Mouse (Mus musculus) c-Kit-positive CD71-positive TER-119-negative erythroid progenitor cells, embryonic 14.5 days (primary cell): ENCODE results near the gene Phpt1.
"Not testable (repeated sequence)": the region's sequence is repeated elsewhere in the genome, so short reads cannot be mapped to it uniquely, and the experiment has no call there.

ENCODE experiments used
- DNase-seq: peaks from one replicate; pipeline ENCODE4 v3.0.0-alpha.2; 2013; ENCODE audit warnings: low read depth

The Phpt1 gene

DNA sequence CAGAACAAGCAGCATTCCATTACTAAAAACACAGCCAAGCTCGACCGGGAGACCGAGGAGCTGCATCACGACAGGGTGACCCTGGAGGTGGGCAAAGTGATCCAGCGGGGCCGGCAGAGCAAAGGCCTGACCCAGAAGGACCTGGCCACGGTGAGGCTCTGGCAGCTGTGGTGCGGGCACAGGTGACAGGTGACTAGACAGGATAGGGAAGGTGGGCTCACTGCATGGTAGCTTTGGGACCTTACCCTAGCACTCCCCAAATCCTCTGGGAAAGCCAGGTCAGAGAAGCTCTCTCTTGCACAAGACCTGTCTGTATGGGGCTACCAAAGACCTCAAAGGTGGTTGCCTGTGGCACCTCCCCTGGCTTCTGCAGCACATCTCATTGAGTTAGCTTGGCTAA lies 14.5 kb downstream of the Phpt1 start:
- DNase-seq: no peak

DNA sequence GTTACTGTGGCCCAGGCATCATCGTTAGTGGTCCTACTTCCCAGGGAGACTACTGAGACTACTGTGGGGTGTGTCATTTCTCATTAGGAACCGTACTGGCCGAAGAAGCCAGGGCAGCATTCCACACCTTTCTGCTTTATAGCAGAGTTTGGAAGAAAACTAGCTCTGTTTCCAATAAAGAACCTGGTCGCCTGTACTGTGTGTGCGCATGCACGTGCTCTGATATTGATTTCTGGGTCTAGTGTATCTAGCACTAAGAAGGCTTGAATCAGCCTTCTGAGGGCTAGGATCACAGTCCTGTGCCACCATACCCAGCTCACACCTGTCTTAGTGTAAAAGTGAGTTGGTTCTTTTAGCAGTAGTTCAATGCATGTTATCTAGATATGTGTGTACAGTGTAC lies 16.2 kb downstream of the Phpt1 start:
- DNase-seq: no peak

DNA sequence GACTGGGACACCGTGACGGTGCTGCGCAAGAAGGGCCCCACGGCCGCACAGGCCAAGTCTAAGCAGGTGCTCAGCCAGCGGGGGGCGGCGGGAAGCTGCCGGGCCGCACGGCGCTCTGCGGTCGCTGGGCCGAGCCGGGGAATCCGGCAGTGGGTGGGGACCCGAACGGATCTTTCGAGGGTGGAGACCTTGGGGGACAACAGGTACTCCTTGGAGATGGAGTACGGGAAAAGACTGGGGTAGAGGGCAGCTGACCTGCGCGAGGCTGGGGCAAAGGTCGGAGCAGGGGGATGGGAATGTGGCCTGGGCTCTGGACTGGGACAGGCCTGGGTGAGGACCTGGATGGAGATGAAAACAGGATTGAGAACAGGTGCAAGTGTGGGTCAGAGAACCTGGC lies 17.1 kb downstream of the Phpt1 start:
- no peak for DNase-seq

DNA sequence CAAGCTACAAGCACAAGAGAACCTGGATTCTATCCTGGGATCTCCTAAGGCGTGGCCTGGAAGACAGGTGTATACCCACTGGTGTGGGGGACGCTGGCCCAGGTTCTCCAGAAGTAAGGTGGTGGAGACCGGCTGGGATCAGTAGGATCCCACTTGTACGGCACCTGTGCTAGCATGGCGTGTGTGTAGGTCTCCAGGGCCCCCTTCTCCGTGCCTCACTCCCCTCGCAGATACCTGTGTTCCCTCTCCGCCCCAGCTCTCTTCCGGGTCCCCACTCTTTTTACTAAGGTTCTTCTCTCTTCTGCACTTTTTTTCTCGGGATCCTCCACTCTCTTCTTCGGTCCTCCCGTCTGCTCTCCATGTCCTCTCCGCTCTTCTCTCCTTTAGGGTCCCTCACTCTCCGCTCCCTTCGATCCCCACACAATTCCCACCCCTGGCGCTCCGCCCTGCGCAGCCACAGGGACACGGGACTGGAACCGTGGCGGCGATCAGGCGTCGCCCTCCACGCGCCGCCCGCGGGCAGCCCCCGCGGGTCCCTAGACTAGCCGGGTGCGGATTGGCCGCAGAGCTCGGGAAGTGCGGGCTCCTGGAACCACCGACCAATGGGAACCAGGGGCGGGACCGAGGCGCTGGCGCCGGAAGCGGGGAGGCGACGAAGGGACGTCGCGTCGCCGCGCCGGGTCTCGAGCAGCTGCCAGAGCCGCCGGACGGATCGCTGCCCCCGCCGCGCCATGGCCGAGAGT lies 17.6 kb downstream of the Phpt1 start, which contains the start of gene Edf1:
Gene Edf1, plus strand, starts transcription at position 627 of the 743 bp plus-strand sequence.
- peak; percentile 85 for DNase-seq

DNA sequence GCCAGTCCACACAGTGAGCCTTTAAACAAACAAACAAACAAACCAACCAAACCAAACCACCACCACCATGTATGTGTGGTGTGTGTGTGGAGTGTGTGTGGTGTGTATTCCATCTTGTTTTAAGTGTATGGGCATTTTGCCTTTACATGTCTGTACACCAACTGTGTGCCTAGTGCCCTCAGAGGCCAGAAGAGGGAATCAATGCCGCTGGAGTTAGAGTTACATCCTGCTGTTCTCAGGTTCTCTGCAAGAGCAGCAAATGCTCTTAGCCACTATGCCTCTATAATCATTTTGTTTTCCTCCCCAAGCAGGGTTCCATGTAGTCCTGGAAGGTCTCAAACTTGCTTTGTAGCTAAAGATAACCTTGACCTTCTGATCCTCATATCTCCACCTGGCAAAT lies 18.7 kb downstream of the Phpt1 start:
- DNase-seq: no peak

DNA sequence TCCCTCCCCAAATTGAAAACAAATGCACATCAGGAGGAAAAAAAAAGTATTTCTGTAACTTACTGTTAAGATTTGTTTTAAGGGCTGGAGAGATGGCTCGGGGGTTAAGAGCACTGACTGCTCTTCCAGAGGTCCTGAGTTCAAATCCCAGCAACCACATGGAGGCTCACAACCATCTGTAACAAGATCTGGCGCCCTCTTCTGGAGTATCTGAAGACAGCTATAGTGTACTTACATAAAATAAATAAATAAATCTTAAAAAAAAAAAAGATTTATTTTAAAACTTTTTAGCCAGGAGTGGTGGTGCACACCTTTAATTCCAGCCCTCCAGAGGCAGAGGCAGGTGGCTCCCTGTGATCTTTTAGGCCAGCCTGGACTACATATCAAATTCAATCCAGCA lies 19.5 kb downstream of the Phpt1 start:
- DNase-seq: not testable (repeated sequence)

DNA sequence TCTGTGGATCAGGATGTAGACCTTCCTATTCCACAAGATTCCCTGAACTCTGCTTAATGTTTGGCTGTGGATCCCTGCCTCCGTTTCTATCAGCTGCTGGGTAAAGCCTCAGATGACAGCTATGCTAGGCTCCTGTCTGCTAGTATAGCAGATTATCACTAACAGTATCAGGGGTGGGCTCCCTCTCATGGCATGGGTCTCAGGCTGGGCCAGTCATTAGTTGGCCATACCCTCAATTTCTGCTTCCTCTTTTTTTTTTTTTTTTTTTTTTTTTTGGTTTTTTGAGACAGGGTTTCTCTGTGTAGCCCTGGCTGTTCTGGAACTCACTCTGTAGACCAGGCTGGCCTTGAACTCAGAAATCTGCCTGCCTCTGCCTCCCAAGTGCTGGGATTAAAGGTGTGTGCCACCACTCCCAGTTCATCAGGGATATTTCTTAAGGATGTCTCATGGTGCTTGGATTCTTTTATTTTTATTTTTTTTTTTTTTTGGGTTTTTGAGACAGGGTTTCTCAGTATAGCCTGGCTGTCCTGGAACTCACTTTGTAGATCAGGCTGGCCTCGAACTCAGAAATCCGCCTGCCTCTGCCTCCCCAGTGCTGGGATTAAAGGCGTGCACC lies 21.7 kb downstream of the Phpt1 start:
- DNase-seq: not testable (repeated sequence)

DNA sequence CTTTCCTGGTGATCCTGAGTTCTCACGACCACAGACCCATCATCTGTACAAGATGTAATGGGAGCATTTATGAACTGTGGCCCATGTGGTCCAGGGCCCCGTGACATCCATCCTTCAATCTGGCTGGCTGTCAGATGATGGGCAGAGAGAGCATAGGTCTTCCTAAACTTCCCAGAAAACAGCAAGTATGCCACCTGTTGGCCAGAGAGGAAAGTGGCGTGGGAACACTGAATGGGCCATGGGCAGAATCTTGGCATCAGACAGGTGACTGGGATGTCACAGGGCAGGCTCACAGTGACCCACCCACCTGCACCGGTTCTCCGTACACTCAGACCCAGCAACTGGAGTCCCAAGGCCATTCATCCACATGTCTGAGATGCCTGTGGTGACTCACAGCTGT lies 23.8 kb downstream of the Phpt1 start:
- DNase-seq: no peak

DNA sequence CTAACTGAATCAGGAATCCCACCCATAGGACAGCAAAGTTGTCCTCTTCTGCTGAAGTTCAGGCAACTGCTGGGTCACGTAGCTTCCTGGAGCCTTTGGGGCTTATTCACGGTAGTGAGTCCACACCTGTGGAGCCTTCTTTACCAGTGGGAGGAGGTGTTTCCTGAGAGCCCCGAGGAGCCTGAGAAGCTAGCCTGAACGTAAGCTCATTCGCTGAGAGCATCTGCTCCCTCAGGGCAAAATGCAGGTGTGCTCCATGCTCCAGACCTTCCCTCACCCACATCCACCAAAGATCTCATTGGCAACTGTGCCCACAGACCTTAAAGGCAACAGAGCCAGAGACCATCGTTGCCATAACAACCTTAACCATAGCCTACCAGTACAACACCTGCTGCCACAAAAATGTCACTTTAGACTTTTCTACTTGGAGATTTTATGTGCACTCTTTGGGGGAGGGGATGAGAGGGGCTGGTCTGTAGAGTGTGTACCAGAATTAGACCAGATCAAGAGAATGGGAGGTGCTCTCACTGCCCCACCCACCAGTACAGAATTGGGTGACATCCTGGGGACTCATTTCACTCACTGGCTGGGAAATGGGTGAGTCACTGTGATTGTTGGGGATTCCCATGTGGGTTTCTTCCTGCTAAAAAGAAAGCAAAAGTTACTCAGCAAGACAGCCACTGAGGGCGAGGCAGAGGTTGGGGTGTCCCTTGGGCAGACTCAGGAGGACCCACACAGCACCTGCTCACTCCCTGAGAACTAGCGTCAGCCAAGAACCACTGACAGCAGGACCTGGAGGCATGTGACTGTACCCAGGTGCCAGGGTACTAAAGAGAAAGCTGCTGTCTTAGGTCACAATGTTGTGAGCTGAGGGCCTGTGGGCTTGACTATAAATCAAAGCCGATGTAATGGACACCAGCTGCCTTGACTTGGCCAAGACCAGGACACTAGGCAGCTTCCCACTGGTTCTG lies 25.7 kb downstream of the Phpt1 start:
- no peak for DNase-seq

DNA sequence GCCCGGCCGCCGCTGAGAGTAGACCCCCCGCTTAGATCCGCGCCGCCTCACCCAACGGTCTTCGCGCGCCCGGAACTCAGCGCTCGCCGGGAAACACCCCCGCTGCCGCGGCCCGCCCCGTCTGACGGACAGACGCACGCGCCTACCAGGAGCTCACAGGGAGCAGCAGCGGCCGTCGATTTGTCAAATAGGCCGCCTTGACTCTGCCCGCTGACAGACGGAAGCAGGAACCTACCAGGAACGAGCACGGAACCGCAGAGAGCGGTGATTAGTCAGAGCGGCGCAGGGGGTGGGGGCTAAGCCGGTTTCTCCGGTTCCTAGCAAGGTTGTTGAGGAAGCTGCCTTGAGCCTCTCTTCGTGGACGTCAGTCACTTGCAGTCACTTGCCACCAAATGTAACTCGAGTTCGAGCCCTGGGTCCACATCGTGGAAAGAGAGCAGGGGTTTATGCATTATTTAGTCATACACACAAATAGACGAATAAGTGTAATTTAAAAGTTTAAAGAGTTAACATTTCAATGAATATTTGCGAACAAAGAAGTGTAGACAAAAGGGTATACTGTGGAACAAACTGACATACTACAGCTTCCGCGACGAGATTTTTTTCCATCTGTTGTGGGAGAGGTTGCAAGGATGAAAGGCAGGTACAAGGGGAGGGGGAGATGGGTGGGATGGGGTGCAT lies 28.1 kb downstream of the Phpt1 start, which contains the start of gene Traf2:
Gene Traf2, minus strand, starts transcription at position 130 of the 681 bp plus-strand sequence.
- peak; percentile 99 for DNase-seq

DNA sequence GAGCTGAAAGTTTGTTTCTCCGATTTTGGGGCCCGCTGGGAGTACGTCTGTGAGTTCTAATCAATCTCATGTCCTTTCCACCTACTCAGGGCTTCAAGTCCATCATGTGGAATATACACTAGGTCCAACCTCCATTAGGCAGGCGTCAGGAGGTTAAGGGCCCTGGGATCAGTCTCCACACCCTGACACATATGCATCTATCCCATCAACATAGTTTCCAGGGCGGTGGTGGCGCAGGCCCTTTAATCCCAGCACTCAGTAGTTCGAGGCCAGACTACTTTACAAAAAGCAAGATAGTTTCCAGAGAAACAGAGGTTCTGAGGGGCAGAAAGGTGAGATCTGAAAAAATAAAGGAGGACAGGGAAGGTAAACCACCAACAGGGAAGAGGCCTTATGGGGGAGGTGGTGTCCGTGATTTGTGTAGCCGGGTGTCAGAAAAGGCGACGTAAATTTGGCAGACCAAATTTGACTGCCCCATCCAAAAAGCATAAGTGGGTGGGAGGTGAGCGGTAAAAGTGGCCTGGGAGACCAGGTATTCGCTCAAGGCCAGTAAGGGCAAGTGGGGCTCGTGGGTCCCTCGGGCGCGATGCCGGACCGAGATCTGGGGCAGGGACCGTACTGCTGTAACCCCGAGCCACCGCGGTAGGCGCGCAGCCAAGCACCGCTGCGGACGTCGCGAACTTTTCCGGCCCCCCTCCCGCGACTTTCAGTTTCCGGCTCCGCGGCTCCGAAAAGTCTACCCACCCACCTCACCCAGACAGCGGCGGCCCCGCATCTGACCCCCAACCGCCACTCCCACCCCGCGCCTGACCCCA lies 28.8 kb downstream of the Phpt1 start:
- peak; percentile 39 for DNase-seq

DNA sequence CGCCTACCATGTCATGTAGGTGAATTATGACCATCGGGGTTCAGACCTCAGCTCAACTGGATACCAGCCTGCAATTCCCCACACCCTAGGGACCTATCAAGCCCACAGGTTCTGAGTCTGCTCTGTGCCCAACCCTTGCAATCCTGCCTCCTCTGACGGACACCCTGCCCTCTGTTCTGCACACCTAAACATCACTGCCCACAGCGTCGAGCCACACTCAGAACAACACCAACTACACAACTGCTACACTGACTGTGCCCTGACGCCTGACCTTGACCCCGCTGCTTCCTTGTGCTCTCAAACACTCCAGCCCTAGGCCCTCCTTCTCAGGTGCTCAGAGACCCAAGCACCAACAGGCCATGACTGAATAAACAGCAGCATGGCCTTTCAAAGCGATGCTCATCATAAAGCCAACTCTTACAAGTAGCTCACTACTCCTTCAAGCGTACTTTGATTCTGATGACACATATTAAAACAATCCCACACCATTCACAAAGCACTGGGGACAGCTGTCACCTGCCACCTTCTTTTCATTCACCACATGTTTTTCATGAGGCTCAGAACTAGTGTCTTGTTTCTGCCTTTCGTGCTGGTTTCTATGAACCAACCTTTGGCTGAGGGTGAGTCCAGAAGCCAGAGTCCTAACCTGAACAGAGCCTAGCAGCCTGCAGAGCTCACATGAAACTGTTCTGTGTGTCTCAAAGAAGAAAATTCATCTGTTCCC lies 33.2 kb downstream of the Phpt1 start:
- no peak for DNase-seq

DNA sequence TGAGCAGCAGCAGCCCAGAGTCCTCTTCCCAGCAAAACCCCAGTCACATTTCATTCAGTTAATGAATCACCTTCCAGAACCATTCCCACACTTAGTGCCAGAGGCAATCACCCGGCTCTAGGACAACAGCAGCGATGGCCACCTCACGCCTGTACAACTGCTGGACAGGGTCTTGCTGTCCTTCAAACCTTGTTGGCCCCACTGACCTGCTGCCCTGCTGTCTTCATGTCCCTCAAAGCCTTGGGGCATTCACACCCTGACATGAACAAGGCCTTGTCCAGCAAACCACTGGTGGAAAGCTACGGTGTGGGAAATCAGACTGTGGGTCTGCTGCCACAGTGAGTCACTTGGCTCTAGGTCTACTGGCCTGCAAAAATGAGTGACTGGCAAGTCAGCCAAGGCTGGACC lies 34.5 kb downstream of the Phpt1 start:
- DNase-seq: no peak

DNA sequence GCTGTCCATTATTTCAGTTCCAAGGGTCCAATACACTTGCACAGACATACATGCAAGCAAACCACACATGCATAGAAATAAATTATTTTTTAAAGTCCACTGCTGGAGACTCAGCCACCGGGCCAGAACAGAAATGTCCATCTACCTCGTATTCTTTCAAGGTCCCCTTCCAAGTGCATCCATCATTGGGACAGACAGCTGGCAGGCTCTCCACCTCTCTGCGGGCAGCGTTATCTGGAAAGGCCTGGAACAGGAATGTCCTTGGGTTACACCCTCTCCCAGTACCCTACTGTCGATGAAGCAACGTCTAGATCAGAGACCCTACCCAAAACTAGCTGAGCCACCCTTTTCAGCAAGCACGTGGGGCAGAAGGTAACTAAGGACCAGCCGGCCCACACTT lies 38.5 kb downstream of the Phpt1 start:
- no peak for DNase-seq

DNA sequence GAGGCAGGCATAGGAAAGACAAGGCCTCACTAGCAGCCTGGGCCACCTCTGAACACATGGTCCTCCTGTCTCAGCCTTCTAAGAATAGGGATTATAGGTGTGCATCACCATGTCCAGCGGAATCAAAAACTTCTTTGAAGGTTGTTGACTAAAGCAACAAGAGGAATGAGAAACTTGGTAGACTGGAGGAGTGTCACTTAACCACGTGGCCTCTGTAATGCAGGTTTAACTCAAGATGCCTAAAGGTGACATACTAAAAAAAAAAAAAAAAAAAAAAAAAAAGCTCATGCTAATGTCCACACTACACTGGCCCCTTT lies 40.2 kb downstream of the Phpt1 start:
- DNase-seq: no peak

DNA sequence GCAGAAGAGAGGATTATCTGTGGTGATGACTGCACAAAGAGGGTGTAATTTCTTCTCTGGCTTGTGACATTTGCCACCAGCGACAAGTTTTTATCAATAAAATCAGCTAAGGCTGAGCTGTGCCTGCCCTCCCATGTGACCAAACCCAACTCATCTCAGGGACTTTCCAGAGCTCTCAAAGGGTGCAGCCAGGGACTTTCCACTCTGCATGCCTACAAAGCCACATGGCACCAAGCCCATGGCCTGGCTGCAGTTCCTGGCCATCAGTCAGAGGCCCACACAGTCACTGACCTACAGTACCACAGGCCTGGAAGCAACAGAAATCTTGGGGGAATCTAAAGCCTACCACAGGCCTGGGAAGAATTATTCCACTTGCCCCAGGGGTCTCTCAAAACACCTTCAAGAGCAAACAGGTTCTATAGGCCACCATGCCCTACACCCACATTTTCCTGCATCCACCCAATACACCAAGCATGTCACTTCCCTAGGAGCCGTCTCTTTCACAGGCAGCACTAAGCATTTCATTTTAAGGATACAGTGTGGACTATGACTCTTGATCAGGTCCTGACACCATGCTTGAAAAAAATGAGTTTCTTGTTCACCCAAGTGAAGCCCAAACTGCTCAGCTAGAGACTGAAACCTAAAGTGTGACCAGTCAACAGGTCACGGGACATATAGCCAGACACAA lies 40.7 kb downstream of the Phpt1 start:
- DNase-seq: peak; percentile 61

DNA sequence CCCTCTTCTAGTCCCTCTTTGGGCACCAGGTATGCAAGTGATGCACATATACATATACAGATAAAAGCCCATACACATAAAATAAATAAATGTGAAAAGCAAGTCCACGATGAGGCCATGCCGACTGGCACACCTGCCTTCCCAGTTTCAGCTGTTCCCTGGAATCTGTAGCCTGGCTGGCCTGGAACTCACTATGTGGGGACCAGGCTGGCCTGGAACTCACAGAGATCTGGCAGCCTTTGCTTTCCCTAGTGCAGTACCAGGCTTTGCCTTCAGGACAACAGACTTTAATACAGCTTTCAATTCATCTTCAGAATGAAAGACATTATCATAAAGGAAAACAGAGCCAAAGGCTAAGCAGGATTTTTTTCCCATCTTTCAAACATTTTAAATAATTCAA lies 41.3 kb downstream of the Phpt1 start:
- DNase-seq: no peak

DNA sequence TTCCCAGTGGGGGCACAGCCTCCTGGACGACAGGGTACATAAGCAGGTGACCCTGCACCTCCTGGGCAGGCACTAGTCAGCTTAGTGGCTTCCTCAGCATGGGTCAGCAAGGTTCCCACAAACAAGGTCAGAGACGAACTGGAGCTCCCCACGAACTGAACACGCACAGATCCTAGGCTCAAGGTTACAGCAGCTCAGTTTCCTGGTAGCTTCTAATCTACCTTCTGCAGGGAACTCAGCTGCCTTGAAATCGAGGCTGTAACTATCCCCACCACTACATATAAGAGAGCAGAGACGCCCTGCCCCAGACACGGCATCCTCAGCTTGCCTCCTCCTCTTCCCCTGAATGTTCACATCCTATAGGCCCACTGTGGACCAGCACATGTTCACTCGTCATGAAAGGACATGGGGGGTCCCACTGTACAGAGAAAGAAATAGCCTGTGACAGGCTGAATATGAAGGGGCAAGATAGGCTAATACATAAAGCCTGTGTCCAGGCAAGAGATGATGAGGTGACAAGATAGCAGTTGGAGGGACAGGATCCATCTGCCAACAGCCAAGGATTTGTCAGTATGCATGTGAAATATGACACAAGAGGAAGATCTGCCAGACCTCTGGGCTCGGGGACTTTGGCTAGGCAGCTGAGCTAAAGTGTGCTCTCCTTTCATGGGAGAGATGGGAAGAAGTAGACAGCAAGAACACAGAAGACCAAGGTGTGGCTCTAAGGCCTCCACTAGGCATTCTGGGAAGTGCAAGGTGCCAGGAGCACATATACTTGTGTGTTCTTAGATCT lies 48.3 kb downstream of the Phpt1 start:
- no peak for DNase-seq
